Mouse (Mus musculus) left cerebral cortex, adult 9 months (tissue): ENCODE results near the gene Ago4.

ENCODE experiments used
- DNase-seq, 2 experiments: peaks; one replicate each; pipeline ENCODE4 v3.0.0; 2022; ENCODE audit warnings: low spot score in 2 of 2

Ago4 gene

DNA sequence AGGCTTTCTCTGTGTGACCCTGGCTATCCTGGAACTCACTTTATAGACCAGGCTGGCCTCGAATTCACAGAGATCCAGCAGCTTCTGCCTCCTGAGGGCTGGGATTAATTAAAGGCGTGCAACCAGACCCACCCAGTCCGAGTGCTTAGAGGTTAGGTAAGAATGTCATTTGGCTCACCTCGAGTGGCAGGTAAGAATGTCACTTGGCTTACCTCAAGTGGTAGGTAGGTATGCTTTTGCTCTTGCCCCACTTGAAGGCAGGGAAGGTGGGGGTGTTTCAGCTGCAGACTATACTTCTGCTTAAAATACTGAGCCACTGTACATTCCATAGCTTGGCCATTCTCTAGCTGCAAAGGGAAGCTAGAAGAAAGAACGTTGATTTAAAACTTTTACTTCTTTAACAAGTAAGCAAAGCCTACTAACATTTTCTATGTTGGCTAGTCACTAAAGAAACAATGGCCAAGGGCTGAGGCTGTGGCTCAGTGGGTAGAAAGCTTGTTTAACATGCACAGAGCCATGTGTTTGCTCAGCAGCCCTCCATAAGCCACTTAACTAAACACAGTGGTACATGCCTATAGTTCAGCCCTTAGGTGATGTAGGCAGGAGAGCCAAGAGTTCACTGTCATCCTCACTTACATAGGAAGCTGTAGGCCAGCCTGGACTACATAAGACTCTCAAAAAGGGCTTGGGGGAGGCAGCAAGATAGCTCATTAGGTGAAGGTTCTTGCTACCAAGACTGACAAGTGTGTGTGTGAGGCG lies 20.8 kb downstream of the Ago4 start:
- no peak for DNase-seq

DNA sequence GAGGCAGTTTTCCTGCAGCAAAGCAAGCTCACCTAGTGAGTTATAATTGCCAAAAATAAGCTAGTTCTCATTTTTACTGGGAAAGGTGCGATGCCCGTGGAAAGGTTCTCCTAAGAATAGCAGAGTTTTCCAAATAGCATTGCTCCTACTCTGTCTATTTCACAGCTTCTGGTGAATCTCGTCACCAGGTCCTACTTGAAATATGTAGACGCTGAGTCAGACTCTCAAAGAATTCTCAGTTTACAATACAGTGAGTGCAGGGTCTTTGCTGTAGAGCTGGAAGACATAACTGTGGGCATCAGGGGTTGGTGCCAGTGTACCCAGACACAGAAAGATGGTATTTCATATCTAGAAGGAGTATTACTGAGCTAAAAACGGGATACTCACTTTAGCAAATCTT lies 22.3 kb downstream of the Ago4 start:
- no peak for DNase-seq

DNA sequence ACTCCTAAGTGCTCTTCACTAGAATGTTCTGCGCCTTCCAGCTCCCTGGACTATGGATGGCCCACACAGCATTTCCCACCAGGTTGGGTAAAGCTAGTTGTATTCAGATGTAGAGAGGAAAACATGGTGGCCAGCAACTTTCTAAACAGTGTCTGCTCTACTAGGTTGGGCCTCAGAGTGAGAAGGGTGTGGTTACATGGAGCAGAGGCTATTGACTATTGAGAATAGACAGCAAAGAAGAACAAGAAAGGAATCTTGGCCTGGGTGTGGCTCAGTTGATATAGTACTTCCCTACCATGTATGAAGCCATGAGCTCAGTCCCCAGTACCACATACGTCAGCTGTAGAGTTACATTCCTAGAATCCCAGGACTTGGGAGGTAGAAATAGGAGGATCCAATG lies 24.2 kb downstream of the Ago4 start:
- no peak for DNase-seq

GRCm38 (mm10) chr4:126508110-126508899 lies 25.0 kb downstream of the Ago4 start:
- no peak for DNase-seq

GRCm38 (mm10) chr4:126502977-126503309 lies 30.3 kb downstream of the Ago4 start:
- no peak for DNase-seq

- DNase-seq = no peak
Observed at GRCm38 (mm10) chr4:126502141-126502976, 30.9 kb downstream of the Ago4 start.

DNA sequence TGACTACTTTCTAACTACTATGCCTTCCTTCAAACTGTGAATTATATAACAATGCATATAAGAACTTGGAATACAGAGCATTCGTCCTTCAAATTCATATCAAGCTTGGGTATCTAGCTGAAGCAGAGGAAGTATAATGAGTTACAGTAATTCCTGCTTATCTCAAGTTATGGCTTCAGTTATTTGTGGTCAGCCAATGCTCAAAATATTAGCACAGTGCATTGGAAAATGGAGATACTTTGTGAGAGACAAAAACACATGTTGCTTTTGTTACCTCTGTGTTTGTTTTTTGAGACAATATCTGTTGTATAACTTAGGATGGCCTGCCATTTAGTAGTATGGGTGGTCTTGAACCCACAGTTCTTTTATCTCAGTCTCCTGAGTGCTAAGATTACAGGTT lies 34.7 kb downstream of the Ago4 start:
- no peak for DNase-seq

- no peak for DNase-seq
Observed at GRCm38 (mm10) chr4:126496963-126497362, 36.3 kb downstream of the Ago4 start.

DNA sequence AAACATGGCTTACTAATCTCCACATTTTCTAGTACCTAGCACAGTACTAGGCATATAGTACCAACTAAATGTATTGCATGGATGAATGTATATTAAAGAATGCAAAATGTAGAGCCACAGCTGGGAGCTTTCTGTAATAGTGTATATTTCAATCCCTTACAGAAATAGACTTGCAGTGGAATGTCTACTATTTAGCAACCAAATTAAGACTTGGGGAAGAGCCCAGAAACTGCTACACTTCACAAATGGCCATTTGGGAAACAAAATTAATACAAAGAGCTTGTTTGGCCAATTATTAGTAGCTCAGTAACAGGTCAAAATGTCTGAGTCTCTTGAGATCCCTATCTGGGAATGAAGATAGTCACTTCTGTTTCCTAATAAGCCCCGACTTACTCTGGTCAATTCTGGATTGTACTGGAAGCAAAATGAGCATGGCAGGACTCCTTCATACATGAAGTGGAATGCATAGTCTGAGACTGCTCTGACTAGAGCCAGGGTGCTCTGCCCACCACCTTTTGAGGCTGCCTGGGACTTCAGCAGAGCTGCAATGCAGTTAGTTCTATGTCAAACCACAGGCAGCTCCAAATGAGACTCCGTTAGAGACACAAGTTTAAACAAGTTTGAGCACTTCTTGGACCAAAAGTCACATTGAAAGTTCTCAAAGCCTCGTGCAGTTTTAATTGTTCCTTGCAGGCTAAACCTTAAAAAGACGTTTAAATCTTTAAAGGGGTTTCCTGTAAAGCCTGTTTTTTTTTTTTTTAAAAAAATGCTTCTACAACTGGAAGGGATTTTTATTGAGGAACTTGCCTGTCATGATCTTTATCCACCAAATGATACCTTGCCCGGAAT lies 37.1 kb downstream of the Ago4 start:
- DNase-seq = no peak

- DNase-seq = no peak
Observed at GRCm38 (mm10) chr4:126495453-126495852, 37.8 kb downstream of the Ago4 start.

GRCm38 (mm10) chr4:126493416-126493815 lies 39.9 kb downstream of the Ago4 start:
- DNase-seq = no peak

DNA sequence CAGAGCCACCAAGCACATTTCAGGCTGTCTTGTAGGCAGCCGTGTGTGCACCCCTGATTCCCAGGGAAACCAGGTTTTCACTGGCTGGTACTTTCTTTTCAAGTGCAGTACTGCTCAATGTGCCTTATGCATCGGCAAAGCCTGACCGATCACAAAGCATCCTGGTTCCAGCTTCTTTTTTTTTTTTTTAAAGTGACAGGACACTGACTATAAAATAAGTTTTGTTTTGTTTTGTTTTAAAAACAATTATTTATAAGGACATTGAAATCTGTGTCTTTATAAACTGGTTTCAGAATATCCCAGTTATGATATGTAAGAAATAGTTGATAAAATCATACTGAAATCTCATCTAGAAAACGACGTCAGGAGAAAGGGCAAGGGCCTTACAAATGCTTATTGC lies 41.3 kb downstream of the Ago4 start:
- no peak for DNase-seq

GRCm38 (mm10) chr4:126490726-126491125 lies 42.5 kb downstream of the Ago4 start:
- no peak for DNase-seq

- DNase-seq = no peak
Observed at GRCm38 (mm10) chr4:126489811-126490210, 43.5 kb downstream of the Ago4 start.

- DNase-seq = peak in 1 of 2 experiments; percentile 22
Observed at GRCm38 (mm10) chr4:126486217-126486616, 47.1 kb downstream of the Ago4 start.

GRCm38 (mm10) chr4:126485065-126485464 lies 48.2 kb downstream of the Ago4 start:
- DNase-seq = no peak

- no peak for DNase-seq
Observed at GRCm38 (mm10) chr4:126483874-126484273, 49.4 kb downstream of the Ago4 start.

- DNase-seq = no peak
Observed at GRCm38 (mm10) chr4:126482951-126483350, 50.3 kb downstream of the Ago4 start.

DNA sequence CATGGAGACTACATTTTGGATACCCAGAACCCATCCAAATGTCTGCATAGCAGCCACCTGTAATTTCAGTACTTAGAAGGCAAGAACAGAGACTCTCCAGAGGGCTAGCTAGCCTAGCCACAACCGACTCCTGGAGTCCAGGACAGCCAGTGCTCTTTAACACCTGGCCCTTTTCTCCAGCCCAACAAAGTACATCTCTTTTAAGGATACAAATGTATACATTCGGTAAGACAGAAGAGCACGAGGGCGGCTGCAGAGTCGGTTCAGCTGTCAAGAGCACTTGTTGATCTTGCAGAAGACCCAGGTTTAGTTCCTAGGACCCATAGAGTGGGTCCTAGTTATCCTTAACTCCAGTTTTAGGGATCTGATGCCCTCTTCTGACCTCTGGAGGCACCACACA lies 51.8 kb downstream of the Ago4 start:
- DNase-seq = no peak

DNA sequence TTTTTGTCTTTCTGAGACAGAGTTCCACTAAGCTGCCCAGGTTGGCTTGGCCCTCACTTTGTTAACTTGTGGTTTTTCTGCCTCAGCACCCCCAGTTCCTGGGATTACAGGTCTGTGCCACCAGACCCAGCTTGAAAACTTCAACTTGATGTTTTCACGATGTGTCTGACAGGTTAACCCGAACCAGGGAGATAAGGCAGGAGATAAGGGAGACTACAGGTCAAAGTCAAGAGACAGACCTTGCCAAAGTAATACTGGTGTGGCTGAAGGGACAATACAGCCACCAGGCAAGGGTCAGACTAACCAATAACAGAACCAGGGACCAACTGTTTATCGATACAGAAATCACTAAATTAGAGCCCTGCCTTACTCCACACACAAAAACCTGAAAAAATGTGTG lies 53.0 kb downstream of the Ago4 start:
- DNase-seq = no peak

- no peak for DNase-seq
Observed at GRCm38 (mm10) chr4:126473031-126473430, 60.2 kb downstream of the Ago4 start.

DNA sequence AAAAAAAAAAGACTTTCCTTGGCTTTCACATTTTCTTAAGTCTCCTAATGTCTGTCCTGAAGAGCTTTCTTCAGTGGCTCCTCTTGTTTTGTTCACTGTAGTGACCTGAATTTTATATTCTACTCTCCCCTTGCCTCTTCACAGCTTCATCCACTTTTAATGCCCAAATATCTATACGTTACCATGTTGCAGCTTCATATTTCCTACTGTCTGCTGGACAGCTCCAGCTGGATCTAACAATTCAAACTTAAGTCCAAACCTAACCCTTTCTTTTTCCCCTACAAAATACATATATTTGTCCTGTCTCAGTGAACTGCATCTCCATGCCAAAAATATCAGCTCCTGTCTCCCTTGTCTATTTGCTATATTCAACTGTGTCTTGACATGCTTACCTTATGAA lies 63.9 kb downstream of the Ago4 start:
- DNase-seq = no peak
